Mouse (Mus musculus) intestine, embryonic 14.5 days (tissue): ENCODE data around the gene Ptprh. TPM values are rescaled to one million over a fixed set of nuclear protein-coding genes. Genes with fewer than 3 reads are reported as not detected.

ENCODE experiments used
- ATAC-seq: fragments of 200-750 bp; cut with Nextera tagmentation; replicated peaks from 2 replicates; pipeline ENCODE4 v1.8.0; 2017; ENCODE audit warnings: low read depth, moderate number of reproducible peaks, moderate TSS enrichment, moderate library complexity; ENCODE audit not compliant: low FRiP score, low TSS enrichment
- DNase-seq: peaks from one replicate; pipeline ENCODE4 v3.0.0-alpha.2; 2018; ENCODE audit warnings: low spot score
- H3K27ac ChIP-seq: fragments of 300-500 bp; sonication (generic); 2 replicates; pipeline ENCODE4 v1.5.1; 2014; ENCODE audit warnings: low read depth, mild to moderate bottlenecking, control low read depth
- H3K27me3 ChIP-seq: fragments of 300-500 bp; sonication (generic); replicated peaks from 2 replicates; pipeline ENCODE4 v1.6.1; 2014; ENCODE audit warnings: low read length, control low read depth; ENCODE audit not compliant: control insufficient read depth, insufficient read depth
- H3K36me3 ChIP-seq: fragments of 300-500 bp; sonication (generic); 2 replicates; pipeline ENCODE4 v1.6.1; 2014; ENCODE audit warnings: low read length, control low read depth; ENCODE audit not compliant: control insufficient read depth, insufficient read depth
- H3K4me1 ChIP-seq: fragments of 300-500 bp; sonication (generic); replicated peaks from 2 replicates; pipeline ENCODE4 v1.6.1; 2014; ENCODE audit warnings: low read length, control low read depth, mixed read lengths; ENCODE audit not compliant: control insufficient read depth, insufficient read depth
- H3K4me2 ChIP-seq: fragments of 300-500 bp; sonication (generic); 2 replicates; pipeline ENCODE4 v1.6.1; 2014; ENCODE audit warnings: low read length
- H3K4me3 ChIP-seq: fragments of 300-500 bp; sonication (generic); 2 replicates; pipeline ENCODE4 v1.5.1; 2014; ENCODE audit warnings: low read depth, low read length, control low read depth, mixed read lengths
- H3K9ac ChIP-seq: fragments of 300-500 bp; sonication (generic); 2 replicates; pipeline ENCODE4 v1.6.1; 2014; ENCODE audit warnings: mild to moderate bottlenecking, low read length
- H3K9me3 ChIP-seq: fragments of 300-500 bp; sonication (generic); 2 replicates; pipeline ENCODE4 v1.6.1; 2016; ENCODE audit warnings: low read length, control low read depth; ENCODE audit not compliant: control insufficient read depth
- WGBS: fragments of 180-500 bp; shearing (Covaris S2); extraction: QIAGEN DNeasy Blood & Tissue Kit; methylation state at CpG from one replicate; pipeline ENCODE4 v1.1.7; 2014; 5-methylcytosine and 5-hydroxymethylcytosine counted together
- polyA plus RNA-seq: library from polyadenylated mRNA; unstranded; fragments of >200 nt; fragmentation: Nextera tagmentation; extraction: Ambion mirVana; gene quantifications from 2 replicates; pipeline ENCODE4 v1.2.1, GENCODE M21; 2014

Ptprh gene
- polyA plus RNA-seq, 1 experiment from 2014 or later, result not detected

- DNase-seq, result no peak
- WGBS, result 53% methylated on average over 6 of the region's 6 CpGs
Measured at GRCm38 (mm10) chr7:4513829-4514712, 89.8 kb downstream of the Ptprh start.

GRCm38 (mm10) chr7:4513236-4513635 is 90.6 kb downstream of the Ptprh start:
- H3K9me3 ChIP-seq, result no peaks in the 10 kb centered on the region
- H3K9ac ChIP-seq, result no peak overlapping the region
- H3K27ac ChIP-seq, result no peak overlapping the region; the same call in 1 of the 2 replicates
- 31% methylated on average over 13 of the region's 13 CpGs for WGBS
- DNase-seq (no peak), ATAC-seq (no peak)
- H3K36me3 ChIP-seq, result no peaks in the 10 kb centered on the region
- no peaks in the 10 kb centered on the region for H3K27me3 ChIP-seq
- peak overlapping the region; percentile 11; the same call in 1 of the 2 replicates for H3K4me2 ChIP-seq
- H3K4me3 ChIP-seq, result no peak overlapping the region
- H3K4me1 ChIP-seq, result peaks cover 26% of the 10 kb centered on the region

More at GRCm38 (mm10) chr7:4513829-4514712, 89.8 kb downstream of the Ptprh start:
- ATAC-seq, result no peak
- Histone ChIP-seq H3K4me2 (peak overlapping the region; percentile 15; the same call in 1 of the 2 replicates), H3K9me3 (no peaks in the 10 kb centered on the region), H3K4me3 (no peak overlapping the region), H3K9ac (no peak overlapping the region), H3K27ac (peak overlapping the region; percentile 57; the same call in 1 of the 2 replicates), H3K27me3 (no peaks in the 10 kb centered on the region), H3K4me1 (peaks cover 26% of the 10 kb centered on the region), H3K36me3 (no peaks in the 10 kb centered on the region)

GRCm38 (mm10) chr7:4511489-4512224 is 92.2 kb downstream of the Ptprh start:
- Histone ChIP-seq H3K4me3 (no peak overlapping the region), H3K9me3 (no peaks in the 10 kb centered on the region), H3K4me2 (no peak overlapping the region), H3K4me1 (peaks cover 24% of the 10 kb centered on the region), H3K27me3 (no peaks in the 10 kb centered on the region), H3K36me3 (no peaks in the 10 kb centered on the region), H3K9ac (no peak overlapping the region), H3K27ac (no peak overlapping the region)
- no peak for ATAC-seq
- WGBS, result 75% methylated on average over 8 of the region's 8 CpGs
- DNase-seq, result no peak

- Histone ChIP-seq H3K4me3 (no peak overlapping the region), H3K4me1 (peaks cover 13% of the 10 kb centered on the region; the same call in 1 of the 2 replicates), H3K27ac (no peak overlapping the region), H3K27me3 (no peaks in the 10 kb centered on the region), H3K9me3 (no peaks in the 10 kb centered on the region), H3K36me3 (no peaks in the 10 kb centered on the region), H3K9ac (no peak overlapping the region), H3K4me2 (peak overlapping the region; percentile 28)
- ATAC-seq (peak; percentile 53), DNase-seq (peak; percentile 84)
- 20% methylated on average over 24 of the region's 24 CpGs for WGBS
Measured at GRCm38 (mm10) chr7:4509863-4510608, 93.8 kb downstream of the Ptprh start.

- H3K4me1 ChIP-seq, result peaks cover 5% of the 10 kb centered on the region; the same call in 1 of the 2 replicates
- H3K4me3 ChIP-seq, result no peak overlapping the region
- no peaks in the 10 kb centered on the region for H3K36me3 ChIP-seq
- no peak overlapping the region for H3K9ac ChIP-seq
- no peak overlapping the region for H3K27ac ChIP-seq
- ATAC-seq (no peak), DNase-seq (no peak)
- H3K4me2 ChIP-seq, result no peak overlapping the region
- WGBS, result 94% methylated on average over 8 of the region's 8 CpGs
- no peaks in the 10 kb centered on the region for H3K27me3 ChIP-seq
- no peaks in the 10 kb centered on the region for H3K9me3 ChIP-seq
Measured at GRCm38 (mm10) chr7:4508739-4509116, 95.1 kb downstream of the Ptprh start.

GRCm38 (mm10) chr7:4508062-4508738 is 95.6 kb downstream of the Ptprh start:
- 75% methylated on average over 13 of the region's 32 CpGs for WGBS
- H3K4me3 ChIP-seq, result no peak overlapping the region
- H3K9me3 ChIP-seq, result no peaks in the 10 kb centered on the region
- H3K27ac ChIP-seq, result no peak overlapping the region
- no peak overlapping the region for H3K9ac ChIP-seq
- ATAC-seq (no peak), DNase-seq (no peak)
- H3K36me3 ChIP-seq, result no peaks in the 10 kb centered on the region
- H3K4me2 ChIP-seq, result no peak overlapping the region
- H3K27me3 ChIP-seq, result no peaks in the 10 kb centered on the region
- peaks cover 4% of the 10 kb centered on the region; the same call in 1 of the 2 replicates for H3K4me1 ChIP-seq

GRCm38 (mm10) chr7:4507220-4507619 is 96.6 kb downstream of the Ptprh start:
- Histone ChIP-seq H3K4me1 (peaks cover 4% of the 10 kb centered on the region; the same call in 1 of the 2 replicates), H3K27me3 (no peaks in the 10 kb centered on the region), H3K4me2 (no peak overlapping the region), H3K9ac (no peak overlapping the region), H3K27ac (no peak overlapping the region), H3K36me3 (no peaks in the 10 kb centered on the region), H3K9me3 (no peaks in the 10 kb centered on the region), H3K4me3 (no peak overlapping the region)
- no peak for DNase-seq
- ATAC-seq, result no peak
- 60% methylated on average over 3 of the region's 4 CpGs for WGBS
